Mouse (Mus musculus) neutrophil, adult 65 days (primary cell): ENCODE data around the gene Bcl2l2. TPM values are rescaled to one million over a fixed set of nuclear protein-coding genes. Genes with fewer than 3 reads are reported as not detected.

ENCODE experiments used
- total RNA-seq: library from RNA; stranded (reverse); gene quantifications from 2 replicates; pipeline ENCODE4 v1.2.4, GENCODE M21; 2023

The Bcl2l2 gene
- 5.9 and 9.7 TPM in 2 replicates for total RNA-seq

GRCm38 (mm10) chr14:54883154-54884021 lies at the start of gene Bcl2l2, which contains the start of gene Gm20521:
TSS of gene Bcl2l2 (plus strand) at chr14:54883377.
TSS of gene Gm20521 (plus strand) at chr14:54883441.

DNA sequence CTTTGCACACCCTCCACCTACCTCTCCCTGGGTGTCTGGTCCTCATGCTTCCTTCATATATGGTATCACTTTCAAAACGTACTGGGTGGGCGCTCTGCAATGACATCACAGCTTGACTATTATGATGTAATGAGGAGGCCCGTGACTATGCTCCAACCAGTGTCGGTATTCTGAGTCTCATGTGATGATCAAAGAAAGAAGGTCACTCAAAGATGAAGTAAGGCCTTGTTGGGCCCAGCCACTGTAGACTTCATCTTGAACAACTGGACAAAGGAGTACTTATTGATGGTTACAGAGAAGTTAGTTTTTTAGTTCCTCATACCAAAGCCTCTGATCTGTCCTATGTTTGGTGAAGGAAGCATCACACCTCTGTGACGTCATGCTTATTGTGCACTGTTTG lies 12.3 kb upstream of the Bcl2l2 start, which contains the start of gene Homez:
TSS of gene Homez (minus strand) at position 101 of the 400 bp plus-strand sequence.

GRCm38 (mm10) chr14:54877048-54877715 lies 6.0 kb upstream of the Bcl2l2 start, which contains the start of gene Ppp1r3e:
TSS of gene Ppp1r3e (minus strand) at chr14:54877550.

GRCm38 (mm10) chr14:54892200-54892599 lies 9.0 kb downstream of the Bcl2l2 start, which contains the start of gene Pabpn1:
TSS of gene Pabpn1 (plus strand) at chr14:54892500.

GRCm38 (mm10) chr14:54912886-54913285 lies 29.7 kb downstream of the Bcl2l2 start, which contains the start of gene Slc22a17:
TSS of gene Slc22a17 (minus strand) at chr14:54913132.

GRCm38 (mm10) chr14:54925349-54926342 lies 42.5 kb downstream of the Bcl2l2 start, which contains the start of gene Efs:
TSS of gene Efs (minus strand) at chr14:54926126.

GRCm38 (mm10) chr14:54932645-54933150 lies 49.5 kb downstream of the Bcl2l2 start, which contains the start of gene Il25:
TSS of gene Il25 (plus strand) at chr14:54932695.

DNA sequence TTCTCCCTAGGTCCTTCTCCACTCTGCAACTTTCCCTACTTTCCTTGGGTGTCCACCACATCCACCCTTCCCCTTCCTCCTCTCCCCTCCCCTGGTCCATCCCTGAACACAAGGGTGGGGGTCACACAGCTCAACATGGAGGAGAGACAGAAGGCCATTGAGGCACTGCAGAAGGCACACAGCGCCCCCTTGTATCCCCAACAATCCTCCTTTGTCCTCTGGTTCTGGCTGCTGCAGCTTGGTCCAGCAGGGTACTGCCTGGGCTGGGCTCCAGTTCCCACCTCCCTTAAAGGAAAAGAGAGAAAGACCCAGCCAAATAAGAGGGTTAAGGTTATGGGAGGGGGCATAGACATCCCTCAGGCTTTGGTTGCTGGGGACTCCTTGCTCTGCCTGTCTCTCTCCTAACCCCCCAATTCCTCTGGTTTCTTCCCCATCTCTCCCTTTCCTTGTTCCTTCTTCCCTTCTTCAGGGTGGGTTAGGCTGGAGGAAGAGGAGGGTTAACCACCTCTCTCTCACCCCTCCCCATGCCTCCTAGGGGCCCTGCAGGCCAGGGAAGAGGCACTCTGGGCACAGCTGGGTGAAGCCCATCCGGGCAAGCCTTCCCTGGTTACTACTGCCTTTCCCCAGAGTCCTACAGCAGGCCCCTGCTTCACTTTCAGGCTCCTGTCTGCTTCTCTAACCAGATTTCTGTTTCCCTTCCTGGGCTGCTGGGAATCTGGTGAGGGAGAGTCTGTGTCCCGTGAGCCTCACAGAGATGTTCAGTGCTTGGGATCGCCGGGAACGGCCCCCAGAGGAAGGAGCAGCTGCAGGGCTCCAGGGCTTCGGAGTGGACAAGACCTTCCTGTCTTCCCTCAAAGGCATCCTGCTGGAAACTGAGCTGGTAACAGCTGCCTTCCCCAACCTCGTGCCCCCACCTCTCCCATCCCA lies 53.0 kb downstream of the Bcl2l2 start, which contains the start of gene Cmtm5:
TSS of gene Cmtm5 (plus strand) at position 358 of the 927 bp plus-strand sequence.

Other genes with a start within 250 kb of the Bcl2l2 start
- not detected in 2 replicates for gene Gm17606, start 242.4 kb upstream of the Bcl2l2 start, total RNA-seq
- gene Cdh24, start 242.0 kb upstream of the Bcl2l2 start, total RNA-seq, result 1.7 and 2.3 TPM in 2 replicates
- 29.1 and 34.7 TPM in 2 replicates for gene 1700123O20Rik, start 197.2 kb upstream of the Bcl2l2 start, total RNA-seq
- gene Acin1, start 196.4 kb upstream of the Bcl2l2 start, total RNA-seq, result 250 and 327 TPM in 2 replicates
- 0.25 and 0.39 TPM in 2 replicates for gene Gm29776, start 184.5 kb upstream of the Bcl2l2 start, total RNA-seq
- 119 and 152 TPM in 2 replicates for gene Cebpe, start 171.2 kb upstream of the Bcl2l2 start, total RNA-seq
- gene Slc7a8, start 101.4 kb upstream of the Bcl2l2 start, total RNA-seq, result 2.7 and 3.4 TPM in 2 replicates
- gene Rnf212b, start 69.2 kb upstream of the Bcl2l2 start, total RNA-seq, result not detected in 2 replicates
- gene Homez, start 12.4 kb upstream of the Bcl2l2 start, total RNA-seq, result 7.4 and 9.4 TPM in 2 replicates
- gene Ppp1r3e, start 5.8 kb upstream of the Bcl2l2 start, total RNA-seq, result 1.4 and 1.8 TPM in 2 replicates
- gene Gm20521, start 64 bp downstream of the Bcl2l2 start, total RNA-seq, result 1.8 and 1.9 TPM in 2 replicates
- 133 and 150 TPM in 2 replicates for gene Pabpn1, start 9.1 kb downstream of the Bcl2l2 start, total RNA-seq
- gene Slc22a17, start 29.8 kb downstream of the Bcl2l2 start, total RNA-seq, result 0.32 and 0.51 TPM in 2 replicates
- gene Efs, start 42.7 kb downstream of the Bcl2l2 start, total RNA-seq, result not detected in 2 replicates
- gene Il25, start 49.3 kb downstream of the Bcl2l2 start, total RNA-seq, result not detected in 2 replicates
- not detected in 2 replicates for gene Cmtm5, start 52.9 kb downstream of the Bcl2l2 start, total RNA-seq
- gene Myh6, start 83.5 kb downstream of the Bcl2l2 start, total RNA-seq, result not detected in 2 replicates
- not detected in 2 replicates for gene Gm17428, start 93.6 kb downstream of the Bcl2l2 start, total RNA-seq
- not detected in 2 replicates for gene Myh7, start 111.2 kb downstream of the Bcl2l2 start, total RNA-seq
- gene Ngdn, start 132.1 kb downstream of the Bcl2l2 start, total RNA-seq, result 56.7 and 62.3 TPM in 2 replicates
- 1.1 and 1.4 TPM in 2 replicates for gene Zfhx2, start 208.9 kb downstream of the Bcl2l2 start, total RNA-seq
- 2.2 and 2.6 TPM in 2 replicates for gene Thtpa, start 211.4 kb downstream of the Bcl2l2 start, total RNA-seq
- gene Ap1g2, start 223.2 kb downstream of the Bcl2l2 start, total RNA-seq, result 39.9 and 41.1 TPM in 2 replicates
- gene Jph4, start 233.6 kb downstream of the Bcl2l2 start, total RNA-seq, result not detected in 2 replicates